Mouse (Mus musculus) thymus, adult 18-20 months (tissue): Measurements from ENCODE around the gene Pinlyp.
A peak's percentile ranks its signal among the peaks of the same experiment; 100 is the strongest.
"Not testable (repeated sequence)": the region's sequence is repeated elsewhere in the genome, so short reads cannot be mapped to it uniquely, and the experiment has no call there.

Experiments
- DNase-seq, 2 experiments: peaks; one replicate each; pipeline ENCODE4 v3.0.0; 2022; ENCODE audit warnings: mixed read lengths in 2 of 2

Gene Pinlyp

GRCm38 (mm10) chr7:24522805-24523204 is 23.1 kb downstream of the Pinlyp start:
- no peak for DNase-seq

- DNase-seq: not testable (repeated sequence)
Observed at GRCm38 (mm10) chr7:24520054-24520453, 25.9 kb downstream of the Pinlyp start.

GRCm38 (mm10) chr7:24519130-24519529 is 26.8 kb downstream of the Pinlyp start:
- no peak for DNase-seq

- no peak for DNase-seq
Observed at GRCm38 (mm10) chr7:24517654-24518053, 28.3 kb downstream of the Pinlyp start.

- no peak for DNase-seq
Observed at GRCm38 (mm10) chr7:24517077-24517476, 28.8 kb downstream of the Pinlyp start.

GRCm38 (mm10) chr7:24516319-24516718 is 29.6 kb downstream of the Pinlyp start:
- DNase-seq: not testable (repeated sequence)

- DNase-seq: no peak
Observed at GRCm38 (mm10) chr7:24512355-24512754, 33.6 kb downstream of the Pinlyp start, which contains the start of gene AC161166.1. Gene AC161166.1 (minus strand): TSS chr7:24512455.

GRCm38 (mm10) chr7:24507726-24508114 is 38.2 kb downstream of the Pinlyp start:
- peak in 1 of 2 experiments; percentile 12 for DNase-seq

- peak; percentile 38 to 43 for DNase-seq
Observed at GRCm38 (mm10) chr7:24506838-24507725, 38.8 kb downstream of the Pinlyp start, which contains the start of gene Zfp428. Gene Zfp428 (plus strand): TSS chr7:24507006.

- DNase-seq: no peak
Observed at GRCm38 (mm10) chr7:24506476-24506837, 39.5 kb downstream of the Pinlyp start.

GRCm38 (mm10) chr7:24506065-24506459 is 39.9 kb downstream of the Pinlyp start:
- no peak for DNase-seq

GRCm38 (mm10) chr7:24505447-24506064 is 40.4 kb downstream of the Pinlyp start:
- no peak for DNase-seq

- DNase-seq: no peak
Observed at GRCm38 (mm10) chr7:24504868-24505267, 41.0 kb downstream of the Pinlyp start.

- no peak for DNase-seq
Observed at GRCm38 (mm10) chr7:24504004-24504403, 41.9 kb downstream of the Pinlyp start.

GRCm38 (mm10) chr7:24501492-24501891 is 44.4 kb downstream of the Pinlyp start:
- peak in 1 of 2 experiments; percentile 23 for DNase-seq

GRCm38 (mm10) chr7:24500929-24501328 is 45.0 kb downstream of the Pinlyp start:
- DNase-seq: no peak

GRCm38 (mm10) chr7:24499856-24500577 is 45.9 kb downstream of the Pinlyp start:
- DNase-seq: no peak
